Mouse (Mus musculus) frontal cortex, postnatal 10 days (tissue): ENCODE data around the gene Commd4.

ENCODE experiments used
- DNase-seq, 2 experiments: peaks; one replicate each; pipeline ENCODE4 v3.0.0; 2022; ENCODE audit warnings: low spot score in 2 of 2, mixed read lengths in 1 of 2

The Commd4 gene

GRCm38 (mm10) chr9:57141417-57142353 lies 16.4 kb downstream of the Commd4 start:
- DNase-seq, result no peak

GRCm38 (mm10) chr9:57139571-57139970 lies 18.6 kb downstream of the Commd4 start:
- DNase-seq, result no peak

- DNase-seq, result no peak
Measured at GRCm38 (mm10) chr9:57139110-57139509, 19.0 kb downstream of the Commd4 start.

GRCm38 (mm10) chr9:57138507-57138906 lies 19.6 kb downstream of the Commd4 start:
- no peak for DNase-seq

GRCm38 (mm10) chr9:57137777-57138176 lies 20.4 kb downstream of the Commd4 start:
- no peak for DNase-seq

GRCm38 (mm10) chr9:57137246-57137645 lies 20.9 kb downstream of the Commd4 start:
- no peak for DNase-seq

GRCm38 (mm10) chr9:57130577-57131433 lies 27.3 kb downstream of the Commd4 start, which contains the start of gene Man2c1:
Man2c1 (plus strand) TSS chr9:57130690.
- DNase-seq, result peak; percentile 90 to 92

- no peak for DNase-seq
Measured at GRCm38 (mm10) chr9:57129641-57130040, 28.5 kb downstream of the Commd4 start.

GRCm38 (mm10) chr9:57117261-57117755 lies 40.8 kb downstream of the Commd4 start:
- no peak for DNase-seq
